Mouse (Mus musculus) CH12.LX (cell line): ENCODE measurements at regions not wholly inside any gene's neighbourhood (a gene's known extent, or its start where the extent isn't known, plus 50 kb on each side); places are given as distances from the start of the nearest gene placed in this dataset.

Experiments
- DNase-seq: peaks from one replicate; pipeline ENCODE4 v3.0.0-alpha.2; 2013; ENCODE audit errors: extremely low read depth
- H3K27ac ChIP-seq: 2 replicates; pipeline ENCODE4 v1.5.1; 2012; ENCODE audit warnings: low read depth, mild to moderate bottlenecking, control low read depth, moderate library complexity; ENCODE audit not compliant: insufficient read depth
- H3K27me3 ChIP-seq: replicated peaks from 2 replicates; pipeline ENCODE3; 2012; ENCODE audit warnings: inconsistent platforms
- H3K36me3 ChIP-seq, 2 experiments: replicated peaks in 1 of 2; 2 replicates each; pipeline versions ENCODE3 to v1.6.1; 2012; ENCODE audit warnings: inconsistent platforms in 1 of 2, low read length in 1 of 2, mild to moderate bottlenecking in 1 of 2, mixed read lengths in 1 of 2, moderate library complexity in 1 of 2; ENCODE audit not compliant: control insufficient read depth in 1 of 2, insufficient read depth in 1 of 2
- H3K4me1 ChIP-seq, 2 experiments: 2 replicates each; pipeline ENCODE4 v1.6.1; 2012; ENCODE audit warnings: inconsistent platforms in 1 of 2, moderate library complexity in 1 of 2; ENCODE audit not compliant: insufficient read depth in 2 of 2, control insufficient read depth in 1 of 2
- H3K4me2 ChIP-seq: 2 replicates; pipeline ENCODE4 v1.6.1; 2012; ENCODE audit warnings: low read depth, mild to moderate bottlenecking, control low read depth; ENCODE audit not compliant: poor library complexity, insufficient read depth, severe bottlenecking
- H3K4me3 ChIP-seq, 3 experiments: fragments of 150-350 bp in 1 of 3; sonication (generic) in 1 of 3; replicated peaks in 1 of 3; 2 replicates each; pipeline versions ENCODE3 to v1.5.1; 2011 to 2012; ENCODE audit warnings: low read depth in 2 of 3, low read length in 2 of 3, mild to moderate bottlenecking in 2 of 3, moderate library complexity in 2 of 3, control low read depth in 1 of 3, improper control_type of control experiment in 1 of 3, inconsistent platforms in 1 of 3, mixed read lengths in 1 of 3; ENCODE audit not compliant: poor library complexity in 1 of 3
- H3K79me2 ChIP-seq: replicated peaks from 2 replicates; pipeline ENCODE4 v1.6.1; 2012; ENCODE audit warnings: mild to moderate bottlenecking, moderate library complexity; ENCODE audit not compliant: control insufficient read depth, poor library complexity, insufficient read depth, severe bottlenecking; ENCODE audit errors: extremely low read depth
- H3K9ac ChIP-seq: 2 replicates; pipeline ENCODE4 v1.6.1; 2012; ENCODE audit warnings: low read depth, mild to moderate bottlenecking, control low read depth, moderate library complexity; ENCODE audit not compliant: insufficient read depth
- H3K9me3 ChIP-seq: replicated peaks from 2 replicates; pipeline ENCODE3; 2012; ENCODE audit warnings: low read length, inconsistent platforms, mixed read lengths
- BHLHE40 ChIP-seq: IDR thresholded peaks from 2 replicates; pipeline ENCODE4 v1.6.1; 2011; ENCODE audit warnings: mild to moderate bottlenecking, low read depth, low read length, improper control_type of control experiment
- CHD2 ChIP-seq: IDR thresholded peaks from 2 replicates; pipeline ENCODE4 v1.6.1; 2011; ENCODE audit warnings: low read length, improper control_type of control experiment
- E2F4 ChIP-seq: IDR thresholded peaks from 2 replicates; pipeline ENCODE4 v1.6.1; 2011; ENCODE audit warnings: low read depth, low read length, improper control_type of control experiment; ENCODE audit not compliant: insufficient replicate concordance
- IRF4 ChIP-seq: IDR thresholded peaks from 2 replicates; pipeline ENCODE4 v1.6.1; 2014; ENCODE audit warnings: low read depth, mild to moderate bottlenecking, inconsistent platforms, low read length, improper control_type of control experiment
- JUN ChIP-seq: IDR thresholded peaks from 2 replicates; pipeline ENCODE4 v1.6.1; 2011; ENCODE audit warnings: low read depth, mild to moderate bottlenecking, low read length, improper control_type of control experiment, moderate library complexity; ENCODE audit not compliant: insufficient read depth
- MEF2A ChIP-seq: IDR thresholded peaks from 2 replicates; pipeline ENCODE4 v1.6.1; 2014; ENCODE audit warnings: low read depth, mild to moderate bottlenecking, inconsistent platforms, low read length, improper control_type of control experiment, borderline replicate concordance
- MXI1 ChIP-seq: IDR thresholded peaks from 2 replicates; pipeline ENCODE4 v1.6.1; 2011; ENCODE audit warnings: mild to moderate bottlenecking, low read depth, low read length, improper control_type of control experiment
- TBP ChIP-seq: conservative IDR thresholded peaks from 2 replicates; pipeline ENCODE4 v1.6.1; 2011; ENCODE audit warnings: low read depth, low read length, improper control_type of control experiment
- USF1 ChIP-seq: IDR thresholded peaks from 2 replicates; pipeline ENCODE4 v1.6.1; 2014; ENCODE audit warnings: low read depth, mild to moderate bottlenecking, inconsistent platforms, low read length, improper control_type of control experiment
- dilution Hi-C: fragments of 300-500 bp; cut with MboI; formaldehyde crosslinking; loops from 2 replicates; pipeline ENCODE4 v1.14.3; 2020; ENCODE audit warnings: low sequenced_read_pairs; ENCODE audit not compliant: extremely low pct_unique_long_range_greater_than_20kb, extremely low pct_ligation_motif_present
- in situ Hi-C: fragments of 300-500 bp; cut with MboI; formaldehyde crosslinking; loops from 3 replicates; pipeline ENCODE4 v1.14.3; 2019; ENCODE audit warnings: low sequenced_read_pairs, low pct_ligation_motif_present, low pct_unique_long_range_greater_than_20kb, mixed read lengths

DNA sequence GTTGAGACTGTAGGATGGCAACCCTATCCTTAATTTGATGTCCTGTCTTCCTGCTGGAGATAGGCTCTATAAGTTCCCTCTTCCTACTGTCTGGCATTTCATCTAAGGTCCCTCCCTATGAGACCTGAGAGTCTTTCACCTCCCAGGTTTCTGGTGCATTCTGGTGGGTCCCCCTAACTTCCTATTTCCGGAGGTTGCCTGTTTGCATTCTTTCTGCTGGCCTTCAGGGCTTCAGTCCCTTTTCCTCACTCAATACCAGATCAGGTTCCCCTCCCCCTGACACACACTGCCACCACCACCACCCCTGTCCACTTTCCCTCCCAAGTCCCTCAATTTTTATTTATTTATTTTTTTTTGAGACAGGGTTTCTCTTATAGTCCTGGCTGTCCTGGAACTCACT, 59.5 kb upstream of the Etv6 start:
- H3K27ac ChIP-seq, result no peak overlapping the region
- H3K9me3 ChIP-seq, result peaks cover 4% of the 10 kb centered on the region
- H3K4me3 ChIP-seq, result no peak overlapping the region
- TF ChIP-seq BHLHE40, result no peak
- dilution Hi-C loops, result no loop called here
- in situ Hi-C loops, result no loop called here
- no peak overlapping the region for H3K9ac ChIP-seq
- H3K4me2 ChIP-seq, result no peak overlapping the region
- no peaks in the 10 kb centered on the region for H3K27me3 ChIP-seq
- DNase-seq, result no peak
- peaks cover 5 to 17% of the 10 kb centered on the region in 2 experiments; a peak in 3 of 4 replicates for H3K4me1 ChIP-seq
- H3K79me2 ChIP-seq, result no peaks in the 10 kb centered on the region
- H3K36me3 ChIP-seq, result no peaks in the 10 kb centered on the region

DNA sequence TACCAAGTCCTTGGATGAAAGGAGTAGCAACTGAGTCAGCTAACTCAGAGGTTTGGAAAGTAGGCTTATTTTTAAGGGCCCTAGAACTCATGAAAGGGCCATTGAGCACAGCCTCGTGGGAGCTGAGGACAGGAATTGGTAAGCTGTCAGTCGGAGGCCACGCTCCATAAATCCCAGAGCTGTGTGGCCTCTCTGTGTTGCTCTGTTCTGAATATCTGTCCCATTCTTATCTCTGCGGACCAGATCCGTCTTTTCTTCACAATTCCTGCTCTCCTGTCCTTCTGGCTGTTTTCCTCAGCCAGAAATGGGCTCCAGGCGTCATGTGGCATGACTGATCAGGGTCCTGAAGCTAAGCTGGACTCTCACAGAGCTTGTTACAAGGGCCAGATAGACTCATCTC, 58.6 kb upstream of the Etv6 start:
- Histone ChIP-seq H3K4me1 (peaks cover 5 to 17% of the 10 kb centered on the region in 2 experiments; a peak in 3 of 4 replicates), H3K9me3 (peaks cover 4% of the 10 kb centered on the region), H3K4me2 (no peak overlapping the region), H3K36me3 (no peaks in the 10 kb centered on the region), H3K9ac (no peak overlapping the region), H3K79me2 (no peaks in the 10 kb centered on the region), H3K4me3 (no peak overlapping the region), H3K27me3 (no peaks in the 10 kb centered on the region), H3K27ac (no peak overlapping the region)
- TF ChIP-seq JUN, result no peak
- no peak for TF ChIP-seq E2F4
- no peak for TF ChIP-seq MXI1
- no peak for TF ChIP-seq MEF2A
- no peak for DNase-seq
- dilution Hi-C loops, result no loop called here
- in situ Hi-C loops, result no loop called here

- Histone ChIP-seq H3K27ac (no peak overlapping the region), H3K4me3 (no peak overlapping the region), H3K4me1 (peaks cover 0 to 27% of the 10 kb centered on the region in 2 experiments; a peak in 2 of 4 replicates), H3K9me3 (no peaks in the 10 kb centered on the region), H3K27me3 (no peaks in the 10 kb centered on the region), H3K36me3 (no peaks in the 10 kb centered on the region), H3K79me2 (no peaks in the 10 kb centered on the region), H3K9ac (no peak overlapping the region), H3K4me2 (no peak overlapping the region)
- dilution Hi-C loops, result no loop called here
- DNase-seq, result no peak
- in situ Hi-C loops, result no loop called here
- TF ChIP-seq USF1 (no peak), MXI1 (no peak), IRF4 (no peak), CHD2 (no peak), TBP (no peak)
Measured at GRCm38 (mm10) chr6:133983804-133984514, 51.5 kb upstream of the Etv6 start.
